Mouse (Mus musculus) myocyte (in vitro differentiated cells): Measurements from ENCODE around the gene Tnfaip1. TPM values are rescaled to one million over a fixed set of nuclear protein-coding genes. Genes with fewer than 3 reads are reported as not detected.

Experiments
- H3K27me3 ChIP-seq: one replicate; pipeline ENCODE4 v1.6.1; 2011; ENCODE audit not compliant: control insufficient read depth, insufficient read depth, insufficient read length
- H3K36me3 ChIP-seq: one replicate; pipeline ENCODE4 v1.6.1; 2011; ENCODE audit not compliant: control insufficient read depth, insufficient read depth
- H3K4me2 ChIP-seq: one replicate; pipeline ENCODE4 v1.6.1; 2011; ENCODE audit warnings: low read depth, control low read depth
- H3K4me3 ChIP-seq: one replicate; pipeline ENCODE4 v1.5.1; 2011; ENCODE audit warnings: mild to moderate bottlenecking, control low read depth, moderate library complexity
- H3K79me2 ChIP-seq: one replicate; pipeline ENCODE4 v1.6.1; 2011; ENCODE audit not compliant: control insufficient read depth, insufficient read depth
- H3ac ChIP-seq: one replicate; pipeline ENCODE4 v1.6.1; 2011; ENCODE audit not compliant: control insufficient read depth, insufficient read length
- CEBPB ChIP-seq: IDR thresholded peaks from 2 replicates; pipeline ENCODE4 v1.6.1; 2011; ENCODE audit warnings: mild to moderate bottlenecking, moderate library complexity; ENCODE audit not compliant: poor library complexity, insufficient read depth, severe bottlenecking
- E2F4 ChIP-seq: IDR thresholded peaks from one replicate; pipeline ENCODE4 v1.6.1; 2011; ENCODE audit warnings: mild to moderate bottlenecking, control low read depth, moderate library complexity; ENCODE audit not compliant: insufficient read depth
- MAX ChIP-seq: IDR thresholded peaks from one replicate; pipeline ENCODE4 v1.6.1; 2011; ENCODE audit warnings: low read depth, mild to moderate bottlenecking, control low read depth
- MYOD1 ChIP-seq, 3 experiments: IDR thresholded peaks; one replicate each; pipeline ENCODE4 v1.6.1; 2011; ENCODE audit warnings: control low read depth in 2 of 3, low read depth in 2 of 3, mild to moderate bottlenecking in 2 of 3, moderate library complexity in 1 of 3; ENCODE audit not compliant: insufficient read length in 2 of 3, control insufficient read depth in 1 of 3
- MYOG ChIP-seq, 3 experiments: IDR thresholded peaks; one replicate each; pipeline ENCODE4 v1.6.1; 2011; ENCODE audit warnings: control low read depth in 2 of 3, low read depth in 2 of 3, mild to moderate bottlenecking in 2 of 3; ENCODE audit not compliant: insufficient read length in 2 of 3, control insufficient read depth in 1 of 3, insufficient read depth in 1 of 3
- POLR2A ChIP-seq: IDR thresholded peaks from one replicate; pipeline ENCODE4 v1.6.1; 2011; ENCODE audit warnings: low read depth, mild to moderate bottlenecking, control low read depth, moderate library complexity; ENCODE audit not compliant: insufficient read length
- POLR2AphosphoS2 ChIP-seq: IDR thresholded peaks from one replicate; pipeline ENCODE4 v1.6.1; 2011; ENCODE audit warnings: low read depth, control low read depth; ENCODE audit not compliant: insufficient read length
- REST ChIP-seq: IDR thresholded peaks from one replicate; pipeline ENCODE4 v1.6.1; 2011; ENCODE audit warnings: mild to moderate bottlenecking, control low read depth, moderate library complexity; ENCODE audit not compliant: insufficient read depth, insufficient read length
- SRF ChIP-seq: IDR thresholded peaks from one replicate; pipeline ENCODE4 v1.6.1; 2011; ENCODE audit warnings: low read depth; ENCODE audit not compliant: control insufficient read depth, insufficient read length
- TCF12 ChIP-seq: IDR thresholded peaks from one replicate; pipeline ENCODE4 v1.6.1; 2011; ENCODE audit warnings: mild to moderate bottlenecking, control low read depth; ENCODE audit not compliant: poor library complexity, insufficient read depth, severe bottlenecking
- TCF3 ChIP-seq: IDR thresholded peaks from one replicate; pipeline ENCODE4 v1.6.1; 2011; ENCODE audit warnings: low read depth, control low read depth; ENCODE audit not compliant: insufficient read length
- USF1 ChIP-seq: IDR thresholded peaks from one replicate; pipeline ENCODE4 v1.6.1; 2011; ENCODE audit warnings: low read depth, mild to moderate bottlenecking, control low read depth, moderate library complexity
- polyA plus RNA-seq: library from polyadenylated mRNA; unstranded; fragments of >200 nt; fragmentation: generic; extraction: Trizol; gene quantifications from one replicate; pipeline ENCODE4 v1.2.1, GENCODE M21; 2012; ENCODE audit warnings: missing spikeins

Gene Tnfaip1
- polyA plus RNA-seq, 1 experiment: 59.3 TPM

- TF ChIP-seq POLR2A: no peak
- TF ChIP-seq TCF12: no peak
- no peak for TF ChIP-seq TCF3
- TF ChIP-seq CEBPB: no peak
- TF ChIP-seq MAX: no peak
- TF ChIP-seq SRF: no peak
- no peak for TF ChIP-seq POLR2AphosphoS2
- TF ChIP-seq REST: no peak
- TF ChIP-seq MYOD1 (IDR thresholded peaks at IDR 0.05; ENCODE audit: control insufficient read depth in 1 of 3, insufficient read length in 2 of 3, low read depth in 2 of 3): no peak
- no peak for TF ChIP-seq USF1
- TF ChIP-seq MYOG (IDR thresholded peaks at IDR 0.05; ENCODE audit: control insufficient read depth in 1 of 3, insufficient read depth in 1 of 3, insufficient read length in 2 of 3, low read depth in 2 of 3): no peak
- TF ChIP-seq E2F4: no peak
- Histone ChIP-seq H3K27me3 (peaks cover 28% of the 10 kb centered on the region), H3K79me2 (no peaks in the 10 kb centered on the region)
Measured at GRCm38 (mm10) chr11:78502909-78503650, 33.1 kb downstream of the Tnfaip1 start, which contains the start of gene Sebox. Gene Sebox (plus strand): TSS chr11:78503447.

GRCm38 (mm10) chr11:78501529-78501928, 34.6 kb downstream of the Tnfaip1 start:
- no peak for TF ChIP-seq MYOG (IDR thresholded peaks at IDR 0.05; ENCODE audit: control insufficient read depth in 1 of 3, insufficient read depth in 1 of 3, insufficient read length in 2 of 3, low read depth in 2 of 3)
- H3K4me2 ChIP-seq: no peak overlapping the region
- H3K79me2 ChIP-seq: no peaks in the 10 kb centered on the region
- H3ac ChIP-seq: no peak overlapping the region
- no peaks in the 10 kb centered on the region for H3K36me3 ChIP-seq
- H3K27me3 ChIP-seq: peaks cover 28% of the 10 kb centered on the region
- H3K4me3 ChIP-seq: no peak overlapping the region

More at GRCm38 (mm10) chr11:78502909-78503650, 33.1 kb downstream of the Tnfaip1 start, which contains the start of gene Sebox:
- Histone ChIP-seq H3K36me3 (peaks cover 10% of the 10 kb centered on the region), H3ac (no peak within 1 kb of the TSS), H3K4me2 (no peak within 1 kb of the TSS), H3K4me3 (no peak within 1 kb of the TSS)

GRCm38 (mm10) chr11:78500623-78501202, 35.4 kb downstream of the Tnfaip1 start:
- Histone ChIP-seq H3K79me2 (no peaks in the 10 kb centered on the region), H3K4me2 (no peak overlapping the region), H3K4me3 (no peak overlapping the region), H3ac (no peak overlapping the region), H3K27me3 (peaks cover 28% of the 10 kb centered on the region), H3K36me3 (no peaks in the 10 kb centered on the region)
- TF ChIP-seq SRF: no peak
- TF ChIP-seq TCF12: no peak
- no peak for TF ChIP-seq POLR2AphosphoS2
- no peak for TF ChIP-seq MAX
- TF ChIP-seq E2F4: no peak
- TF ChIP-seq MYOD1 (IDR thresholded peaks at IDR 0.05; ENCODE audit: control insufficient read depth in 1 of 3, insufficient read length in 2 of 3, low read depth in 2 of 3): no peak
- TF ChIP-seq CEBPB: no peak
- no peak for TF ChIP-seq POLR2A
- TF ChIP-seq REST: no peak
- TF ChIP-seq TCF3: no peak
- no peak for TF ChIP-seq MYOG (IDR thresholded peaks at IDR 0.05; ENCODE audit: control insufficient read depth in 1 of 3, insufficient read depth in 1 of 3, insufficient read length in 2 of 3, low read depth in 2 of 3)
- no peak for TF ChIP-seq USF1

- Histone ChIP-seq H3K27me3 (peaks cover 29% of the 10 kb centered on the region), H3K79me2 (no peaks in the 10 kb centered on the region), H3K4me3 (no peak overlapping the region), H3K36me3 (no peaks in the 10 kb centered on the region), H3ac (no peak overlapping the region), H3K4me2 (no peak overlapping the region)
- TF ChIP-seq E2F4: no peak
- no peak for TF ChIP-seq TCF12
- TF ChIP-seq POLR2A: no peak
- TF ChIP-seq TCF3: no peak
- no peak for TF ChIP-seq USF1
- TF ChIP-seq SRF: no peak
- TF ChIP-seq CEBPB: no peak
- TF ChIP-seq MYOD1 (IDR thresholded peaks at IDR 0.05; ENCODE audit: control insufficient read depth in 1 of 3, insufficient read length in 2 of 3, low read depth in 2 of 3): no peak
- TF ChIP-seq MAX: no peak
- no peak for TF ChIP-seq MYOG (IDR thresholded peaks at IDR 0.05; ENCODE audit: control insufficient read depth in 1 of 3, insufficient read depth in 1 of 3, insufficient read length in 2 of 3, low read depth in 2 of 3)
- no peak for TF ChIP-seq REST
- no peak for TF ChIP-seq POLR2AphosphoS2
Measured at GRCm38 (mm10) chr11:78499543-78499942, 36.6 kb downstream of the Tnfaip1 start.
